In the genomic region with DNA sequence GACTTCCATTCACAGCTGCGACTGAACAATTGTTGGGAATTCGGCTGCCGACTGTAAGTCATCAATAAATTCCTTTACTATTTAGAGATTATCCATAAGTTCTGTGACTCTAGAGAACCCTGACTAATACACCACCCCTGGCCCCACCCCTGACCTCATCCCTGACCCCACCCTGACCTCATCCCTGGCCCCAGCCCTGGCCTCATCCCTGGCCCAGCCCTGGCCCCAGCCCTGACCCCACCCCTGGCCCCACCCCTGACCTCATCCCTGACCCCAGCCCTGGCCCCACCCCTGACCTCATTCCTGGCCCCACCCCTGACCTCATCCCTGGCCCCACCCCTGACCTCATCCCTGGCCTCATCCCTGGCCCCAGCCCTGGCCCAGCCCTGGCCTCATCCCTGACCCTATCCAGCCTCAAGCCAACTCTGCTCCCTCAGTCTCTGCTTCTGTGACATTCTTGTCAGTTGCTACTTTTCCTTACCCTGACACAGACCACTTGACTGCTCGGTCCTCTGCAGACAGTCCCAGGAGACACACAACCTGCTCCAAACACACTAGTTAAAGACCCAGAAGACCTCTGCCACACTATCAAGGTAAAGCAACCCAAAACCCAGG, we compare ENCODE assay signal across 27 mouse cellular contexts. TPM values are rescaled to one million over a fixed set of nuclear protein-coding genes. Genes with fewer than 3 reads are reported as not detected.
DNase-seq lines count a peak whose midpoint lies in the region; ATAC-seq and TF ChIP-seq lines count a peak whose summit lies in the region.
"Had no signal": no experiment of that assay in that cellular context is flagged by ENCODE, and none has a peak within 500 bp of the region (broad histone marks: within the 10 kb centered on the region; RNA-seq: fewer than 3 reads in every experiment).

No protein-coding gene starts in this region.

- no peaks in the 10 kb centered on the region for H3K27me3 ChIP-seq in heart, embryonic 11.5 days (ENCODE audit: control insufficient read depth, insufficient read depth, low read length)
- no peaks in the 10 kb centered on the region for H3K27me3 ChIP-seq in heart, embryonic 10.5 days (ENCODE audit: insufficient read depth, poor library complexity, severe bottlenecking)
- H3K27me3 ChIP-seq in liver, postnatal 0 days (ENCODE audit: insufficient read depth, low read length): no peaks in the 10 kb centered on the region
- H3K27me3 ChIP-seq in embryonic facial prominence, embryonic 10.5 days (replicated peaks; ENCODE audit: low read depth, poor library complexity, severe bottlenecking): no peaks in the 10 kb centered on the region
- no peaks in the 10 kb centered on the region for H3K27me3 ChIP-seq in liver, embryonic 14.5 days (ENCODE audit: control insufficient read depth, insufficient read depth, low read length)
- H3K27me3 ChIP-seq: hindbrain, embryonic 15.5 days; intestine, embryonic 15.5 days; neural tube, embryonic 15.5 days had no signal

- H3K9me3 ChIP-seq in heart, embryonic 11.5 days (replicated peaks; ENCODE audit: control insufficient read depth, low read length): no peaks in the 10 kb centered on the region
- H3K9me3 ChIP-seq in heart, embryonic 10.5 days: no peaks in the 10 kb centered on the region
- H3K9me3 ChIP-seq in liver, postnatal 0 days (ENCODE audit: low read length): no peaks in the 10 kb centered on the region
- H3K9me3 ChIP-seq in embryonic facial prominence, embryonic 10.5 days: no peaks in the 10 kb centered on the region
- H3K9me3 ChIP-seq in liver, embryonic 14.5 days (ENCODE audit: control insufficient read depth, low read length): no peaks in the 10 kb centered on the region
- H3K9me3 ChIP-seq: hindbrain, embryonic 15.5 days; intestine, embryonic 15.5 days; neural tube, embryonic 15.5 days had no signal

- 0 out of 2 replicates have a peak, but pooled peaks cover 2% of the 10 kb centered on the region for H3K36me3 ChIP-seq in heart, embryonic 11.5 days (ENCODE audit: control insufficient read depth, insufficient read depth, low read length)
- H3K36me3 ChIP-seq in heart, embryonic 10.5 days: peaks cover 12% of the 10 kb centered on the region; the same call in 1 of the 2 replicates
- 0 out of 2 replicates have a peak, but pooled peaks cover 2% of the 10 kb centered on the region for H3K36me3 ChIP-seq in liver, postnatal 0 days (replicated peaks; ENCODE audit: insufficient read depth, low read length)
- peaks cover 18% of the 10 kb centered on the region for H3K36me3 ChIP-seq in embryonic facial prominence, embryonic 10.5 days (replicated peaks)
- no peaks in the 10 kb centered on the region for H3K36me3 ChIP-seq in liver, embryonic 14.5 days (replicated peaks; ENCODE audit: control insufficient read depth, insufficient read depth, low read depth)
- H3K36me3 ChIP-seq: intestine, embryonic 15.5 days had no signal

- no peak overlapping the region for H3K4me2 ChIP-seq in heart, embryonic 11.5 days
- H3K4me2 ChIP-seq in liver, postnatal 0 days (ENCODE audit: low read depth, low read length): no peak overlapping the region
- no peak overlapping the region for H3K4me2 ChIP-seq in liver, embryonic 14.5 days (ENCODE audit: low read depth)
- H3K4me2 ChIP-seq: hindbrain, embryonic 15.5 days; intestine, embryonic 15.5 days; lung, embryonic 14.5 days; neural tube, embryonic 15.5 days had no signal

- no peak for DNase-seq in heart, embryonic 10.5 days (ENCODE audit: low spot score)
- DNase-seq in liver: peak; percentile 21
- no peak for DNase-seq in liver, postnatal 0 days
- DNase-seq in embryonic facial prominence, embryonic 10.5 days (ENCODE audit: low spot score): peak; percentile 9
- no peak for DNase-seq in liver, embryonic 14.5 days (ENCODE audit: low read depth in 3 of 3, low spot score in 3 of 3)
- DNase-seq in layer of hippocampus, postnatal 25 days (ENCODE audit: extremely low spot score in 1 of 2, low spot score in 1 of 2): no peak
- DNase-seq: adrenal gland, postnatal 14 days; cerebellum, adult 11 months; cerebellum, adult 9-10 months; kidney, adult 8-10 months; kidney, postnatal 4 days; layer of hippocampus, postnatal 36 days; left cerebral cortex, postnatal 4 days; lung, embryonic 14.5 days; lung, postnatal 14 days; midbrain, embryonic 14.5 days; retina, postnatal 1 day; right cerebral cortex, postnatal 14 days; spleen, adult 18-20 months; thymus, postnatal 4 days had no signal

- ATAC-seq in heart, embryonic 11.5 days (replicated peaks; ENCODE audit: insufficient number of reproducible peaks, low FRiP score, low TSS enrichment): peak; percentile 49; the same call in 1 of the 2 replicates
- ATAC-seq in liver, postnatal 0 days: no peak
- peak; percentile 31; the same call in 1 of the 2 replicates for ATAC-seq in liver, embryonic 14.5 days (ENCODE audit: insufficient read depth)
- no peak for ATAC-seq in CD4-positive, CD25-positive, alpha-beta regulatory T cell, adult 4 months
- ATAC-seq: forebrain, embryonic 14.5 days; intestine, embryonic 15.5 days had no signal

- no peak overlapping the region for H3K4me3 ChIP-seq in heart, embryonic 11.5 days (ENCODE audit: low read depth, low read length)
- no peak overlapping the region for H3K4me3 ChIP-seq in heart, embryonic 10.5 days
- no peak overlapping the region for H3K4me3 ChIP-seq in liver, postnatal 0 days (ENCODE audit: low read depth, low read length)
- H3K4me3 ChIP-seq in embryonic facial prominence, embryonic 10.5 days: no peak overlapping the region
- no peak overlapping the region for H3K4me3 ChIP-seq in liver, embryonic 14.5 days (ENCODE audit: insufficient read depth in 1 of 2, low read depth in 2 of 2, low read length in 2 of 2)
- H3K4me3 ChIP-seq: hindbrain, embryonic 15.5 days; intestine, embryonic 15.5 days; neural tube, embryonic 15.5 days had no signal

- WGBS in heart, embryonic 11.5 days (ENCODE audit: insufficient replicate concordance): 67% methylated on average over 1 of the region's 4 CpGs
- WGBS in heart, embryonic 10.5 days: 53% methylated on average over 1 of the region's 4 CpGs
- 74% methylated on average over 1 of the region's 4 CpGs for WGBS in liver, postnatal 0 days (ENCODE audit: insufficient replicate concordance)
- WGBS in embryonic facial prominence, embryonic 10.5 days: 83% methylated on average over 3 of the region's 4 CpGs
- WGBS in liver, embryonic 14.5 days (ENCODE audit: insufficient replicate concordance): 76% methylated on average over 1 of the region's 4 CpGs

- H3K27ac ChIP-seq in heart, embryonic 11.5 days (ENCODE audit: low read depth, low read length): no peak overlapping the region
- H3K27ac ChIP-seq in heart, embryonic 10.5 days: no peak overlapping the region
- H3K27ac ChIP-seq in liver, postnatal 0 days (ENCODE audit: low read depth): no peak overlapping the region
- no peak overlapping the region for H3K27ac ChIP-seq in embryonic facial prominence, embryonic 10.5 days (replicated peaks)
- no peak overlapping the region for H3K27ac ChIP-seq in liver, embryonic 14.5 days
- H3K27ac ChIP-seq: hindbrain, embryonic 15.5 days; intestine, embryonic 15.5 days; kidney, postnatal 0 days; neural tube, embryonic 15.5 days had no signal

- TF ChIP-seq EP300 in liver, postnatal 0 days (IDR thresholded peaks at IDR 0.05; ENCODE audit: low read depth): no peak
- no peak for TF ChIP-seq EP300 in liver, embryonic 14.5 days (IDR thresholded peaks at IDR 0.05; ENCODE audit: low read depth)

- H3K9ac ChIP-seq in heart, embryonic 11.5 days (ENCODE audit: low read depth, low read length): no peak overlapping the region
- H3K9ac ChIP-seq in liver, postnatal 0 days (replicated peaks): no peak overlapping the region
- H3K9ac ChIP-seq in liver, embryonic 14.5 days (replicated peaks): no peak overlapping the region
- H3K9ac ChIP-seq: hindbrain, embryonic 15.5 days; intestine, embryonic 15.5 days; lung, embryonic 14.5 days; neural tube, embryonic 15.5 days had no signal

- TF ChIP-seq CTCF in liver, postnatal 0 days (IDR thresholded peaks at IDR 0.05; ENCODE audit: low read depth): no peak
- no peak for TF ChIP-seq CTCF in liver, embryonic 14.5 days (IDR thresholded peaks at IDR 0.05; ENCODE audit: low read depth)

- H3K4me1 ChIP-seq in heart, embryonic 11.5 days (ENCODE audit: control insufficient read depth, insufficient read depth, low read length): no peaks in the 10 kb centered on the region
- H3K4me1 ChIP-seq in heart, embryonic 10.5 days: peaks cover 4% of the 10 kb centered on the region
- H3K4me1 ChIP-seq in liver, postnatal 0 days (ENCODE audit: insufficient read depth): no peaks in the 10 kb centered on the region
- H3K4me1 ChIP-seq in embryonic facial prominence, embryonic 10.5 days: peaks cover 31% of the 10 kb centered on the region
- no peaks in the 10 kb centered on the region for H3K4me1 ChIP-seq in liver, embryonic 14.5 days (replicated peaks; ENCODE audit: control insufficient read depth in 2 of 2, insufficient read depth in 2 of 2, low read length in 1 of 2)
- H3K4me1 ChIP-seq: hindbrain, embryonic 15.5 days; intestine, embryonic 15.5 days; neural tube, embryonic 15.5 days had no signal

RNA-seq across cellular contexts. Expression of gene Ttc7b, which starts 55.4 kb away (rescaled TPM):
- polyA plus RNA-seq in heart, embryonic 11.5 days (2014; fragmentation: Nextera tagmentation; extraction: Ambion mirVana): 9.7 and 11.4 TPM in 2 replicates
- polyA plus RNA-seq in heart, embryonic 10.5 days (2016; fragmentation: Nextera tagmentation; extraction: Ambion mirVana): 5.9 and 6.2 TPM in 2 replicates
- 2.2 and 3.3 TPM in 2 replicates for polyA plus RNA-seq in liver, postnatal 0 days (2015; fragmentation: Nextera tagmentation; extraction: Ambion mirVana)
- 4.2 and 4.6 TPM in 2 replicates for polyA plus RNA-seq in embryonic facial prominence, embryonic 10.5 days (2016; fragmentation: Nextera tagmentation; extraction: Ambion mirVana)
- polyA plus RNA-seq in liver, embryonic 14.5 days (2012; rRNA removed): 3.5 and 3.6 TPM in 2 replicates
- polyA plus RNA-seq in liver, embryonic 14.5 days (2014; fragmentation: Nextera tagmentation; extraction: Ambion mirVana): 1.2 and 1.3 TPM in 2 replicates
- 1 to 10 TPM; 3.4 to 5.1 TPM for polyA plus RNA-seq in CD4-positive, CD25-positive, alpha-beta regulatory T cell, adult 4 months (2017; shearing (Covaris generic))
- total RNA-seq in layer of hippocampus, postnatal 25 days (2021): 100 to 1,000 TPM; 164 to 180 TPM

Comparison
In these comparisons a context has a peak if more than half of its experiments do, and no peak if none do; other contexts are left out.
1. ATAC-seq: peak in heart, embryonic 11.5 days (single experiment) and liver, embryonic 14.5 days (single experiment); none in liver, postnatal 0 days (single experiment) and CD4-positive, CD25-positive, alpha-beta regulatory T cell, adult 4 months (single experiment).
2. DNase-seq: peak in liver (single experiment) and embryonic facial prominence, embryonic 10.5 days (single experiment); none in heart, embryonic 10.5 days (single experiment), liver, postnatal 0 days (single experiment), liver, embryonic 14.5 days (0 of 3) and layer of hippocampus, postnatal 25 days (0 of 2).